Mouse (Mus musculus): ENCODE data around the gene Crot. TPM values are rescaled to one million over a fixed set of nuclear protein-coding genes. Genes with fewer than 3 reads are reported as not detected.
A peak's percentile ranks its signal among the peaks of the same experiment; 100 is the strongest.
"Not testable (repeated sequence)": the region's sequence is repeated elsewhere in the genome, so short reads cannot be mapped to it uniquely, and the experiment has no call there.

The Crot gene
- polyA plus RNA-seq, 1 experiment from 2014 or later, result 26.4 TPM

GRCm38 (mm10) chr5:9032101-9032590 lies 35.0 kb upstream of the Crot start:
- H3K4me3 ChIP-seq, result no peak overlapping the region
- no peak for DNase-seq (ENCODE audit: low spot score)
- no peaks in the 10 kb centered on the region for H3K4me1 ChIP-seq (replicated peaks)
- no peaks in the 10 kb centered on the region for H3K9me3 ChIP-seq
- no peak overlapping the region for H3K27ac ChIP-seq
- no peaks in the 10 kb centered on the region for H3K36me3 ChIP-seq
- WGBS, result 87% methylated on average over 8 of the region's 8 CpGs
- H3K27me3 ChIP-seq (ENCODE audit: insufficient read depth, poor library complexity, severe bottlenecking), result no peaks in the 10 kb centered on the region

- Histone ChIP-seq H3K36me3 (no peaks in the 10 kb centered on the region), H3K27ac (no peak overlapping the region), H3K9me3 (no peaks in the 10 kb centered on the region), H3K27me3 (ENCODE audit: insufficient read depth, poor library complexity, severe bottlenecking) (no peaks in the 10 kb centered on the region), H3K4me1 (replicated peaks) (no peaks in the 10 kb centered on the region), H3K4me3 (no peak overlapping the region)
- DNase-seq (ENCODE audit: low spot score), result no peak
- WGBS, result 89% methylated on average over 1 of the region's 1 CpGs
These were observed 31.2 kb upstream of the Crot start for GRCm38 (mm10) chr5:9028266-9028841.

GRCm38 (mm10) chr5:9015352-9015751 lies 18.2 kb upstream of the Crot start:
- Histone ChIP-seq H3K27me3 (ENCODE audit: insufficient read depth, poor library complexity, severe bottlenecking) (no peaks in the 10 kb centered on the region), H3K4me1 (replicated peaks) (no peaks in the 10 kb centered on the region), H3K36me3 (no peaks in the 10 kb centered on the region), H3K4me3 (no peak overlapping the region), H3K9me3 (no peaks in the 10 kb centered on the region), H3K27ac (no peak overlapping the region)
- 79% methylated on average over 3 of the region's 3 CpGs for WGBS
- DNase-seq (ENCODE audit: low spot score), result no peak

- 88% methylated on average over 3 of the region's 3 CpGs for WGBS
These were observed 17.6 kb upstream of the Crot start for GRCm38 (mm10) chr5:9014774-9015173.

GRCm38 (mm10) chr5:9011374-9011773 lies 14.2 kb upstream of the Crot start:
- no peak overlapping the region for H3K27ac ChIP-seq
- H3K4me1 ChIP-seq (replicated peaks), result no peaks in the 10 kb centered on the region
- no peak overlapping the region for H3K4me3 ChIP-seq
- no peaks in the 10 kb centered on the region for H3K27me3 ChIP-seq (ENCODE audit: insufficient read depth, poor library complexity, severe bottlenecking)
- H3K9me3 ChIP-seq, result no peaks in the 10 kb centered on the region
- H3K36me3 ChIP-seq, result no peaks in the 10 kb centered on the region
- 77% methylated on average over 8 of the region's 8 CpGs for WGBS
- no peak for DNase-seq (ENCODE audit: low spot score)

More at GRCm38 (mm10) chr5:9014774-9015173, 17.6 kb upstream of the Crot start:
- H3K27ac ChIP-seq, result no peak overlapping the region
- no peaks in the 10 kb centered on the region for H3K36me3 ChIP-seq
- no peaks in the 10 kb centered on the region for H3K27me3 ChIP-seq (ENCODE audit: insufficient read depth, poor library complexity, severe bottlenecking)
- DNase-seq (ENCODE audit: low spot score), result no peak
- H3K4me3 ChIP-seq, result no peak overlapping the region
- H3K9me3 ChIP-seq, result no peaks in the 10 kb centered on the region
- H3K4me1 ChIP-seq (replicated peaks), result no peaks in the 10 kb centered on the region

- H3K4me1 ChIP-seq (replicated peaks), result no peaks in the 10 kb centered on the region
- no peaks in the 10 kb centered on the region for H3K27me3 ChIP-seq (ENCODE audit: insufficient read depth, poor library complexity, severe bottlenecking)
- H3K9me3 ChIP-seq, result no peaks in the 10 kb centered on the region
- WGBS, result 97% methylated on average over 1 of the region's 1 CpGs
- DNase-seq (ENCODE audit: low spot score), result no peak
- H3K27ac ChIP-seq, result no peak overlapping the region
- H3K4me3 ChIP-seq, result no peak overlapping the region
- H3K36me3 ChIP-seq, result no peaks in the 10 kb centered on the region
These were observed 13.0 kb upstream of the Crot start for GRCm38 (mm10) chr5:9010166-9010565.

GRCm38 (mm10) chr5:9006585-9006984 lies 9.5 kb upstream of the Crot start:
- 57% methylated on average over 3 of the region's 3 CpGs for WGBS
- not testable (repeated sequence) for H3K4me3 ChIP-seq; H3K36me3 ChIP-seq; H3K9me3 ChIP-seq; DNase-seq (ENCODE audit: low spot score); H3K27ac ChIP-seq; H3K27me3 ChIP-seq (ENCODE audit: insufficient read depth, poor library complexity, severe bottlenecking); H3K4me1 ChIP-seq (replicated peaks)

GRCm38 (mm10) chr5:9000006-9000405 lies 2.9 kb upstream of the Crot start:
- 22% methylated on average over 7 of the region's 7 CpGs for WGBS
- not testable (repeated sequence) for DNase-seq (ENCODE audit: low spot score); H3K27me3 ChIP-seq (ENCODE audit: insufficient read depth, poor library complexity, severe bottlenecking); H3K36me3 ChIP-seq; H3K4me3 ChIP-seq; H3K9me3 ChIP-seq; H3K27ac ChIP-seq
- peaks cover 30% of the 10 kb centered on the region for H3K4me1 ChIP-seq (replicated peaks)

GRCm38 (mm10) chr5:8999108-8999507 lies 2.0 kb upstream of the Crot start:
- peaks cover 30% of the 10 kb centered on the region for H3K4me1 ChIP-seq (replicated peaks)
- no peaks in the 10 kb centered on the region for H3K9me3 ChIP-seq
- 60% methylated on average over 4 of the region's 4 CpGs for WGBS
- no peak for DNase-seq (ENCODE audit: low spot score)
- H3K27me3 ChIP-seq (ENCODE audit: insufficient read depth, poor library complexity, severe bottlenecking), result no peaks in the 10 kb centered on the region
- H3K27ac ChIP-seq, result no peak overlapping the region
- 0 out of 2 replicates have a peak, but pooled peaks cover 3% of the 10 kb centered on the region for H3K36me3 ChIP-seq
- H3K4me3 ChIP-seq, result no peak overlapping the region

GRCm38 (mm10) chr5:8997513-8997895 lies 380 bp upstream of the Crot start:
- H3K9me3 ChIP-seq, result no peaks in the 10 kb centered on the region
- DNase-seq (ENCODE audit: low spot score), result no peak
- H3K27me3 ChIP-seq (ENCODE audit: insufficient read depth, poor library complexity, severe bottlenecking), result no peaks in the 10 kb centered on the region
- H3K36me3 ChIP-seq, result peaks cover 15% of the 10 kb centered on the region
- peak overlapping the region; percentile 95 for H3K27ac ChIP-seq
- 13% methylated on average over 8 of the region's 8 CpGs for WGBS
- peak overlapping the region; percentile 78 for H3K4me3 ChIP-seq
- H3K4me1 ChIP-seq (replicated peaks), result peaks cover 30% of the 10 kb centered on the region

- 24% methylated on average over 13 of the region's 13 CpGs for WGBS
- peaks cover 29% of the 10 kb centered on the region for H3K36me3 ChIP-seq
- H3K9me3 ChIP-seq, result no peaks in the 10 kb centered on the region
- peaks cover 30% of the 10 kb centered on the region for H3K4me1 ChIP-seq (replicated peaks)
- H3K27me3 ChIP-seq (ENCODE audit: insufficient read depth, poor library complexity, severe bottlenecking), result no peaks in the 10 kb centered on the region
- peak overlapping the region; percentile 95 for H3K27ac ChIP-seq
- no peak for DNase-seq (ENCODE audit: low spot score)
- peak overlapping the region; percentile 78 for H3K4me3 ChIP-seq
These were observed 998 bp downstream of the Crot start for GRCm38 (mm10) chr5:8995966-8996685.

GRCm38 (mm10) chr5:8991626-8992025 lies 5.5 kb downstream of the Crot start:
- Histone ChIP-seq H3K27me3 (ENCODE audit: insufficient read depth, poor library complexity, severe bottlenecking) (no peaks in the 10 kb centered on the region), H3K4me1 (replicated peaks) (peaks cover 8% of the 10 kb centered on the region), H3K9me3 (no peaks in the 10 kb centered on the region), H3K27ac (no peak overlapping the region), H3K4me3 (no peak overlapping the region), H3K36me3 (peaks cover 61% of the 10 kb centered on the region)
- DNase-seq (ENCODE audit: low spot score), result no peak
- 92% methylated on average over 16 of the region's 16 CpGs for WGBS

GRCm38 (mm10) chr5:8990526-8990925 lies 6.6 kb downstream of the Crot start:
- peaks cover 71% of the 10 kb centered on the region for H3K36me3 ChIP-seq

More at GRCm38 (mm10) chr5:8990526-8990925, 6.6 kb downstream of the Crot start:
- Histone ChIP-seq H3K4me1 (replicated peaks) (no peaks in the 10 kb centered on the region), H3K4me3 (no peak overlapping the region), H3K9me3 (no peaks in the 10 kb centered on the region), H3K27ac (no peak overlapping the region), H3K27me3 (ENCODE audit: insufficient read depth, poor library complexity, severe bottlenecking) (no peaks in the 10 kb centered on the region)
- no peak for DNase-seq (ENCODE audit: low spot score)
- WGBS, result 89% methylated on average over 13 of the region's 13 CpGs

Data from hindbrain, embryonic 10.5 days (tissue).